Mouse (Mus musculus) midbrain, postnatal 0 days (tissue): ENCODE data around the gene Bcl2l14. TPM values are rescaled to one million over a fixed set of nuclear protein-coding genes. Genes with fewer than 3 reads are reported as not detected.

Experiments
- ATAC-seq: fragments of 200-750 bp; cut with Nextera tagmentation; 2 replicates; pipeline ENCODE4 v1.8.0; 2017; ENCODE audit warnings: moderate number of reproducible peaks, mild to moderate bottlenecking, moderate TSS enrichment, moderate library complexity; ENCODE audit not compliant: low FRiP score
- DNase-seq: peaks from one replicate; pipeline ENCODE4 v3.0.0-alpha.2; 2015; ENCODE audit warnings: low spot score
- H3K27ac ChIP-seq: fragments of 300-500 bp; sonication (generic); 2 replicates; pipeline ENCODE4 v1.5.1; 2014; ENCODE audit warnings: low read depth, mild to moderate bottlenecking, low read length, mixed read lengths
- H3K27me3 ChIP-seq: fragments of 300-500 bp; sonication (generic); 2 replicates; pipeline ENCODE4 v1.6.1; 2014; ENCODE audit warnings: low read length, control low read depth, mixed read lengths; ENCODE audit not compliant: insufficient read depth
- H3K36me3 ChIP-seq: fragments of 300-500 bp; sonication (generic); 2 replicates; pipeline ENCODE4 v1.6.1; 2014; ENCODE audit warnings: low read length, control low read depth, mixed read lengths; ENCODE audit not compliant: insufficient read depth
- H3K4me1 ChIP-seq: fragments of 300-500 bp; sonication (generic); 2 replicates; pipeline ENCODE4 v1.6.1; 2014; ENCODE audit warnings: mild to moderate bottlenecking, control low read depth, antibody characterized with exemption, low read length, mixed read lengths; ENCODE audit not compliant: insufficient read depth
- H3K4me2 ChIP-seq: fragments of 300-500 bp; sonication (generic); 2 replicates; pipeline ENCODE4 v1.6.1; 2014; ENCODE audit warnings: low read depth, mild to moderate bottlenecking, low read length, mixed read lengths; ENCODE audit not compliant: poor library complexity, severe bottlenecking
- H3K4me3 ChIP-seq: fragments of 300-500 bp; sonication (generic); 2 replicates; pipeline ENCODE4 v1.5.1; 2014; ENCODE audit warnings: low read depth, mild to moderate bottlenecking, low read length, moderate library complexity
- H3K9ac ChIP-seq: fragments of 300-500 bp; sonication (generic); replicated peaks from 2 replicates; pipeline ENCODE4 v1.6.1; 2014; ENCODE audit warnings: mild to moderate bottlenecking, low read length, moderate library complexity, mixed read lengths; ENCODE audit not compliant: poor library complexity, severe bottlenecking
- H3K9me3 ChIP-seq: fragments of 300-500 bp; sonication (generic); 2 replicates; pipeline ENCODE4 v1.6.1; 2016; ENCODE audit warnings: low read length, control low read depth
- CTCF ChIP-seq: IDR thresholded peaks from 2 replicates; pipeline ENCODE4 v1.5.1; 2016; ENCODE audit warnings: antibody characterized with exemption, mild to moderate bottlenecking
- WGBS: fragments of 180-500 bp; shearing (Covaris S2); extraction: QIAGEN DNeasy Blood & Tissue Kit; methylation state at CpG from one replicate; pipeline ENCODE4 v1.1.7; 2014; 5-methylcytosine and 5-hydroxymethylcytosine counted together
- polyA plus RNA-seq: library from polyadenylated mRNA; unstranded; fragments of >200 nt; fragmentation: Nextera tagmentation; extraction: Ambion mirVana; gene quantifications from 2 replicates; pipeline ENCODE4 v1.2.1, GENCODE M21; 2015
- total RNA-seq: library from RNA; depleted of rRNA; stranded (reverse); fragments of >200 nt; gene quantifications from 2 replicates; pipeline ENCODE4 v1.2.3, GENCODE M21; 2014; rRNA removed

Gene Bcl2l14
- total RNA-seq, result not detected in 2 replicates
- polyA plus RNA-seq, result not detected in 2 replicates

GRCm38 (mm10) chr6:134396018-134396417 lies at the start of gene Bcl2l14:
Gene Bcl2l14 (plus strand): TSS chr6:134396318.
- Histone ChIP-seq H3K9ac (no peak within 1 kb of the TSS), H3K9me3 (no peaks in the 10 kb centered on the region), H3K27me3 (no peaks in the 10 kb centered on the region), H3K27ac (no peak within 1 kb of the TSS), H3K36me3 (no peaks in the 10 kb centered on the region), H3K4me3 (no peak within 1 kb of the TSS), H3K4me1 (no peaks in the 10 kb centered on the region), H3K4me2 (no peak within 1 kb of the TSS)
- TF ChIP-seq CTCF, result no peak
- no peak for DNase-seq
- 90% methylated on average over 4 of the region's 4 CpGs for WGBS
- no peak for ATAC-seq

GRCm38 (mm10) chr6:134348526-134349067 lies 47.5 kb upstream of the Bcl2l14 start:
- no peak for DNase-seq
- WGBS, result 93% methylated on average over 7 of the region's 7 CpGs
- H3K4me3 ChIP-seq, result no peak overlapping the region
- no peak overlapping the region for H3K9ac ChIP-seq
- no peaks in the 10 kb centered on the region for H3K27me3 ChIP-seq
- H3K36me3 ChIP-seq, result no peaks in the 10 kb centered on the region
- no peaks in the 10 kb centered on the region for H3K9me3 ChIP-seq
- H3K4me1 ChIP-seq, result no peaks in the 10 kb centered on the region
- TF ChIP-seq CTCF, result no peak
- no peak overlapping the region for H3K27ac ChIP-seq
- ATAC-seq, result no peak
- H3K4me2 ChIP-seq, result no peak overlapping the region

GRCm38 (mm10) chr6:134352881-134353280 lies 43.2 kb upstream of the Bcl2l14 start:
- ATAC-seq (no peak), DNase-seq (no peak)
- H3K9me3 ChIP-seq, result no peaks in the 10 kb centered on the region
- H3K9ac ChIP-seq, result no peak overlapping the region
- H3K4me2 ChIP-seq, result no peak overlapping the region
- no peaks in the 10 kb centered on the region for H3K36me3 ChIP-seq
- H3K27me3 ChIP-seq, result no peaks in the 10 kb centered on the region
- no peak overlapping the region for H3K4me3 ChIP-seq
- no peak overlapping the region for H3K27ac ChIP-seq
- 93% methylated on average over 6 of the region's 6 CpGs for WGBS
- no peaks in the 10 kb centered on the region for H3K4me1 ChIP-seq
- no peak for TF ChIP-seq CTCF

GRCm38 (mm10) chr6:134353751-134354150 lies 42.4 kb upstream of the Bcl2l14 start:
- Histone ChIP-seq H3K4me3 (no peak overlapping the region), H3K9ac (no peak overlapping the region), H3K27me3 (no peaks in the 10 kb centered on the region), H3K4me1 (no peaks in the 10 kb centered on the region), H3K9me3 (no peaks in the 10 kb centered on the region), H3K36me3 (no peaks in the 10 kb centered on the region), H3K27ac (no peak overlapping the region), H3K4me2 (no peak overlapping the region)
- WGBS, result 72% methylated on average over 4 of the region's 4 CpGs
- ATAC-seq (no peak), DNase-seq (no peak)
- no peak for TF ChIP-seq CTCF

- no peak for ATAC-seq
- Histone ChIP-seq H3K4me3 (no peak overlapping the region), H3K36me3 (no peaks in the 10 kb centered on the region), H3K4me2 (no peak overlapping the region), H3K27ac (no peak overlapping the region), H3K9me3 (no peaks in the 10 kb centered on the region), H3K4me1 (no peaks in the 10 kb centered on the region), H3K27me3 (no peaks in the 10 kb centered on the region), H3K9ac (no peak overlapping the region)
- DNase-seq, result no peak
- WGBS, result 85% methylated on average over 6 of the region's 6 CpGs
- TF ChIP-seq CTCF, result no peak
These were observed 38.5 kb upstream of the Bcl2l14 start for GRCm38 (mm10) chr6:134357570-134357969.

- no peak for TF ChIP-seq CTCF
- Histone ChIP-seq H3K27me3 (no peaks in the 10 kb centered on the region), H3K9me3 (no peaks in the 10 kb centered on the region), H3K9ac (no peak overlapping the region), H3K4me1 (no peaks in the 10 kb centered on the region), H3K4me2 (no peak overlapping the region), H3K36me3 (no peaks in the 10 kb centered on the region), H3K27ac (no peak overlapping the region), H3K4me3 (no peak overlapping the region)
- DNase-seq (no peak), ATAC-seq (no peak)
- 95% methylated on average over 4 of the region's 4 CpGs for WGBS
These were observed 36.0 kb upstream of the Bcl2l14 start for GRCm38 (mm10) chr6:134360079-134360478.
